Mouse (Mus musculus): ENCODE data around the gene Spaca5.
A peak's percentile ranks its signal among the peaks of the same experiment; 100 is the strongest.

Spaca5 gene

GRCm38 (mm10) chrX:21068106-21068505, at the start of gene Spaca5:
TSS of gene Spaca5 (plus strand) at chrX:21068406.
- DNase-seq = no peak

- peak; percentile 12 for DNase-seq
Observed at GRCm38 (mm10) chrX:21061460-21061859, 6.7 kb upstream of the Spaca5 start.

- DNase-seq = peak; percentile 82
Observed at GRCm38 (mm10) chrX:21061866-21062543, 6.2 kb upstream of the Spaca5 start, which contains the start of gene Zfp182. TSS of gene Zfp182 (minus strand) at chrX:21062316.

DNA sequence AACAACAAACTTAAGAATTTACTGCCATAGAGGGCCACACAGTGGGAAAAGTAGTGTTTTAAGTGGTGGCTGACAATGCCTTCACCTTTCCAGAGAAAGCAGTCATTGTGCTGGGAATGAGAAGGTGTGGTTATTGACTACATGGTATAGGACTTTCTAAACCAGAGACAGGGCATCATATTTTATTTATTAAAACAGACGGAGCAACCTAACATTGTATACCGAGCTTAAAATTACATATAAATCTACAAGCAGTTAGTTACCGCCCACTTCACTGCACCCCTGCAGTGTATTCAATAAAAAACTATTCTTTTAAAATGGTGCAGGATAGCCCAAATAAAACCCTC, 5.7 kb upstream of the Spaca5 start:
- DNase-seq = no peak

DNA sequence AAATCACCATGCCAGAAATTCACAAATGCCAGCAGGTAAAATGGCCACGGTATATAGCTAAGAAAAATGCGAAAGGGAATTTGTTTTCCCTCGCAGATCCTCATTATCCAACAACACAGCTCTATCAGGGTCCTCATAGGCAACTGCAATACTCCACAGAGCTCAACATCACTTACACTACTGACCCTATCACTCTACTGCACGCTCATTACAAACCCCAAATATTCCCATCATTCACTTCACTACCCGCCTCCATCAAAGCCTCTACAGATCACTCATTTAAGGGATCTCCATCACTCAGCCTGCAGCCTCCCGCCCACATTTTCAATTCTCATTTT, 20.4 kb downstream of the Spaca5 start:
- no peak for DNase-seq

DNA sequence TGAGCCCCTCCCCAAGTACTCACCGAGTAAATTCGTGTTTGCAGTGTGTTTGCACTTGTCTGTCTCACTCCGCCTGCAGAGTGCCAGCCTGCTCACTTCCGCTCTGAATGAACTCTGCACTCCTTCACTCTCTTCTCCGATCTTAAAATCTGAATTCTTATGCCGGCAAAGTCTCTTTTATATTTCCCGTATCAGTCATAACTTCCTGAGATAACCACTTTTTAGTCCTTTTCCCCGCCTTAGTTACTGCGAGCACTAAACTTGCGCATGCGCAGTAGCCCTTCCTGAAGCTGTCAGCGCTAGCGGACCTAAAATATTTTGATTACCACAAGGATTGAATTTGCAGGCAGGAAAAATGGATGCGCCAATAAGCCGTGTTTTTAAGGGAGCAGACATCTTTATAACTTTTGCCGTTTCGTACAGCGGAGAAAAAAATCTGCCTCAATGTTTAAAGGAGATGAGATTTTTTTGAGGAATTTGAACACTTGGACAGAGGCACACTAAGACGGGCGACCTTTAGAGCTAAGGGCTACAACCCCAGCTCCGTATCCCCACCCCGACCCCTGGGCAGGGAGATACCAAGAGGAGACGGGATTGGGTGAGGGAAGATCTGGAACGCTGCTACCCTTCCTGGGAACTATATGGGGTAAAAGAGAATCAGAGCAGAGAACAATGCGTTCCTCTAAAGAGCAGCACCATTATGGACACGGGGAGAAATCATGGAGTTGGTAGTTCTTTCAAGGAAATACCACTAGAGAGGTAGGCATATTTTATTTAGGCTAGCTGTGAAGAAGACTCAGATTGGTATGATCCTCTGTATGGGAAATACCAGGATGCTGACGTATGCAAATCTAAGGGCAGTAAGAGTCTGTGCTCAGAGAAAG, 21.0 kb downstream of the Spaca5 start, which contains the start of gene Zfp300:
TSS of gene Zfp300 (minus strand) at position 545 of the 884 bp plus-strand sequence.
- peak; percentile 70 for DNase-seq

DNA sequence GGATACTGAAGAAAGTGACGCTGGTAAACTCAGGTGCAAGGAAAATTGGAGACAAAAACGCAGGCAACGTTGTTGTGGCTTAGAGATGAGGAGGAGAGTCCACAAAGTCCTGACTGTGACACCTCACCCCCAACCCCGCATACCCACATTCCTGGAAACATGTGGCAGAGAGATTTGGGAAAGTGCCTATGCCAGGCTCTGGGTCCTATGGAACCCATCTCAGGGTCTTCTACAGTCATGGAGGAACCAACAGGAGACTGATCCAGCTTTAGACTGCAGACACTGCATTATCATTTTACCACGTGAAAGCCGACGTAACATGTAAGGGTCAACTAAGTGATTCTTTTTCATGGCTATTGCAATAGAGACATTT, 21.6 kb downstream of the Spaca5 start:
- no peak for DNase-seq

DNA sequence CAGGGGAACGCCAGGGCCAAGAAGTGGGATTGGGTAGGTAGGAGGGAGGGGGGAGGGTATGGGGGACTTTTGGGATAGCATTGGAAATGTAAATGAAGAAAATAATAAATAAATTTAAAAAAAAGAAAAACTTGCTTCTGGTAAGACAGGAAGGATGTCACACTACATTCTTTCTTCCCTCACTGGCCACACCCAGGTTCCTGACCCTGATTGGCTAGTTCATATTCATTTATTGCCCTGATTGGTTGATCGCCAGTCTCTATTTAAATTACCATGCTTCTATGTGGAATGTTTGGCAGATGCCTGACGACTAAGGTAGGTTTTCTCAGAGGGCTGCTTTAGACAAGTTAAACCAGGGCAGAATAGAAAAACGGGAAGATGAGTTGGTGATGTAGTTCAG, 47.3 kb downstream of the Spaca5 start, which contains the start of gene Ssxa1:
TSS of gene Ssxa1 (plus strand) at position 301 of the 400 bp plus-strand sequence.
- DNase-seq = no peak
